Mouse (Mus musculus): ENCODE measurements around the gene Sgms1. TPM values are rescaled to one million over a fixed set of nuclear protein-coding genes. Genes with fewer than 3 reads are reported as not detected.

The Sgms1 gene
- polyA plus RNA-seq, 1 experiment from 2014 or later: 28.9 TPM

GRCm38 (mm10) chr19:32129281-32129680 lies 260.2 kb downstream of the Sgms1 start:
- H3K4me1 ChIP-seq: no peaks in the 10 kb centered on the region
- ATAC-seq (ENCODE audit: insufficient number of reproducible peaks, insufficient read depth, low FRiP score, low TSS enrichment): no peak
- no peak overlapping the region for H3K4me3 ChIP-seq
- no peak overlapping the region for H3K4me2 ChIP-seq (replicated peaks)
- no peak overlapping the region for H3K9ac ChIP-seq
- WGBS: 95% methylated on average over 8 of the region's 8 CpGs
- no peak overlapping the region for H3K27ac ChIP-seq
- 0 out of 2 replicates have a peak, but pooled peaks cover under 1% of the 10 kb centered on the region for H3K36me3 ChIP-seq
- no peaks in the 10 kb centered on the region for H3K27me3 ChIP-seq
- no peaks in the 10 kb centered on the region for H3K9me3 ChIP-seq

- ATAC-seq (ENCODE audit: insufficient number of reproducible peaks, insufficient read depth, low FRiP score, low TSS enrichment): no peak
- Histone ChIP-seq H3K4me2 (replicated peaks) (no peak overlapping the region), H3K4me1 (no peaks in the 10 kb centered on the region), H3K27ac (no peak overlapping the region), H3K9ac (no peak overlapping the region), H3K9me3 (no peaks in the 10 kb centered on the region), H3K4me3 (no peak overlapping the region), H3K27me3 (no peaks in the 10 kb centered on the region), H3K36me3 (0 out of 2 replicates have a peak, but pooled peaks cover 5% of the 10 kb centered on the region)
- WGBS: 75% methylated on average over 10 of the region's 10 CpGs
Observed at GRCm38 (mm10) chr19:32127180-32127850, 262.2 kb downstream of the Sgms1 start.

GRCm38 (mm10) chr19:32124155-32124554 lies 265.4 kb downstream of the Sgms1 start:
- Histone ChIP-seq H3K36me3 (0 out of 2 replicates have a peak, but pooled peaks cover 5% of the 10 kb centered on the region), H3K4me3 (no peak overlapping the region), H3K27me3 (no peaks in the 10 kb centered on the region), H3K9me3 (no peaks in the 10 kb centered on the region), H3K27ac (no peak overlapping the region), H3K9ac (no peak overlapping the region), H3K4me1 (no peaks in the 10 kb centered on the region), H3K4me2 (replicated peaks) (no peak overlapping the region)
- no peak for ATAC-seq (ENCODE audit: insufficient number of reproducible peaks, insufficient read depth, low FRiP score, low TSS enrichment)
- 91% methylated on average over 9 of the region's 9 CpGs for WGBS

GRCm38 (mm10) chr19:32123196-32123595 lies 266.3 kb downstream of the Sgms1 start:
- WGBS: 94% methylated on average over 5 of the region's 5 CpGs
- Histone ChIP-seq H3K9ac (no peak overlapping the region), H3K36me3 (0 out of 2 replicates have a peak, but pooled peaks cover 5% of the 10 kb centered on the region), H3K4me1 (no peaks in the 10 kb centered on the region), H3K27ac (no peak overlapping the region), H3K4me2 (replicated peaks) (no peak overlapping the region), H3K4me3 (no peak overlapping the region), H3K9me3 (no peaks in the 10 kb centered on the region), H3K27me3 (no peaks in the 10 kb centered on the region)
- ATAC-seq (ENCODE audit: insufficient number of reproducible peaks, insufficient read depth, low FRiP score, low TSS enrichment): no peak

GRCm38 (mm10) chr19:32120798-32121197 lies 268.7 kb downstream of the Sgms1 start:
- Histone ChIP-seq H3K27ac (no peak overlapping the region), H3K4me1 (no peaks in the 10 kb centered on the region), H3K4me2 (replicated peaks) (no peak overlapping the region), H3K36me3 (0 out of 2 replicates have a peak, but pooled peaks cover 5% of the 10 kb centered on the region), H3K4me3 (no peak overlapping the region), H3K9ac (no peak overlapping the region), H3K9me3 (no peaks in the 10 kb centered on the region), H3K27me3 (no peaks in the 10 kb centered on the region)
- ATAC-seq (ENCODE audit: insufficient number of reproducible peaks, insufficient read depth, low FRiP score, low TSS enrichment): no peak
- 85% methylated on average over 1 of the region's 1 CpGs for WGBS

- no peaks in the 10 kb centered on the region for H3K4me1 ChIP-seq
- H3K27me3 ChIP-seq: no peaks in the 10 kb centered on the region
- no peak overlapping the region for H3K27ac ChIP-seq
- H3K9ac ChIP-seq: no peak overlapping the region
- H3K4me2 ChIP-seq (replicated peaks): no peak overlapping the region
- 94% methylated on average over 2 of the region's 2 CpGs for WGBS
- no peak overlapping the region for H3K4me3 ChIP-seq
- no peak for ATAC-seq (ENCODE audit: insufficient number of reproducible peaks, insufficient read depth, low FRiP score, low TSS enrichment)
- no peaks in the 10 kb centered on the region for H3K9me3 ChIP-seq
- H3K36me3 ChIP-seq: 0 out of 2 replicates have a peak, but pooled peaks cover 5% of the 10 kb centered on the region
Observed at GRCm38 (mm10) chr19:32119666-32120065, 269.8 kb downstream of the Sgms1 start.

- Histone ChIP-seq H3K4me2 (replicated peaks) (no peak overlapping the region), H3K27me3 (no peaks in the 10 kb centered on the region), H3K4me1 (no peaks in the 10 kb centered on the region), H3K4me3 (no peak overlapping the region), H3K9me3 (no peaks in the 10 kb centered on the region), H3K27ac (no peak overlapping the region), H3K9ac (no peak overlapping the region), H3K36me3 (no peaks in the 10 kb centered on the region)
- ATAC-seq (ENCODE audit: insufficient number of reproducible peaks, insufficient read depth, low FRiP score, low TSS enrichment): no peak
- 82% methylated on average over 3 of the region's 3 CpGs for WGBS
Observed at GRCm38 (mm10) chr19:32118496-32118895, 271.0 kb downstream of the Sgms1 start.

GRCm38 (mm10) chr19:32117484-32118018 lies 272.0 kb downstream of the Sgms1 start:
- no peaks in the 10 kb centered on the region for H3K9me3 ChIP-seq
- 78% methylated on average over 6 of the region's 6 CpGs for WGBS
- H3K4me2 ChIP-seq (replicated peaks): no peak overlapping the region
- H3K9ac ChIP-seq: no peak overlapping the region
- H3K36me3 ChIP-seq: no peaks in the 10 kb centered on the region
- H3K4me1 ChIP-seq: peaks cover 3% of the 10 kb centered on the region; the same call in 1 of the 2 replicates
- no peak overlapping the region for H3K4me3 ChIP-seq
- ATAC-seq (ENCODE audit: insufficient number of reproducible peaks, insufficient read depth, low FRiP score, low TSS enrichment): no peak
- no peak overlapping the region for H3K27ac ChIP-seq
- no peaks in the 10 kb centered on the region for H3K27me3 ChIP-seq

- WGBS: 75% methylated on average over 8 of the region's 8 CpGs
Observed at GRCm38 (mm10) chr19:32111866-32112790, 277.4 kb downstream of the Sgms1 start.

GRCm38 (mm10) chr19:32107771-32108306 lies 281.7 kb downstream of the Sgms1 start, which contains the start of gene Asah2:
TSS of gene Asah2 (minus strand) at chr19:32108211.
- Histone ChIP-seq H3K27ac (peak within 1 kb of the TSS; percentile 86), H3K9ac (peak within 1 kb of the TSS; percentile 87), H3K27me3 (no peaks in the 10 kb centered on the region), H3K4me2 (replicated peaks) (peak within 1 kb of the TSS; percentile 57), H3K9me3 (no peaks in the 10 kb centered on the region), H3K4me1 (peaks cover 8% of the 10 kb centered on the region), H3K36me3 (no peaks in the 10 kb centered on the region), H3K4me3 (peak within 1 kb of the TSS; percentile 65)
- ATAC-seq (ENCODE audit: insufficient number of reproducible peaks, insufficient read depth, low FRiP score, low TSS enrichment): peak; percentile 95
- under 1% methylated on average over 27 of the region's 28 CpGs for WGBS

More at GRCm38 (mm10) chr19:32111866-32112790, 277.4 kb downstream of the Sgms1 start:
- Histone ChIP-seq H3K27me3 (no peaks in the 10 kb centered on the region), H3K4me2 (replicated peaks) (no peak overlapping the region), H3K4me1 (peaks cover 3% of the 10 kb centered on the region; the same call in 1 of the 2 replicates), H3K36me3 (no peaks in the 10 kb centered on the region), H3K9ac (no peak overlapping the region), H3K4me3 (no peak overlapping the region), H3K27ac (no peak overlapping the region), H3K9me3 (no peaks in the 10 kb centered on the region)
- no peak for ATAC-seq (ENCODE audit: insufficient number of reproducible peaks, insufficient read depth, low FRiP score, low TSS enrichment)

- H3K9me3 ChIP-seq: no peaks in the 10 kb centered on the region
- no peaks in the 10 kb centered on the region for H3K36me3 ChIP-seq
- H3K9ac ChIP-seq: no peak overlapping the region
- WGBS: 82% methylated on average over 2 of the region's 2 CpGs
- peak overlapping the region; percentile 57 for H3K4me2 ChIP-seq (replicated peaks)
- H3K27me3 ChIP-seq: no peaks in the 10 kb centered on the region
- 0 out of 2 replicates have a peak overlapping the region, but pooled peaks have one; percentile 65 for H3K4me3 ChIP-seq
- H3K27ac ChIP-seq: no peak overlapping the region
- peaks cover 16% of the 10 kb centered on the region for H3K4me1 ChIP-seq
- ATAC-seq (ENCODE audit: insufficient number of reproducible peaks, insufficient read depth, low FRiP score, low TSS enrichment): no peak
Observed at GRCm38 (mm10) chr19:32106750-32107149, 282.8 kb downstream of the Sgms1 start.
